Mouse (Mus musculus): ENCODE measurements around the gene Krt10. TPM values are rescaled to one million over a fixed set of nuclear protein-coding genes. Genes with fewer than 3 reads are reported as not detected.

Krt10 gene
- total RNA-seq (2021), result 10 to 100 TPM; 12.6 to 15.7 TPM

DNA sequence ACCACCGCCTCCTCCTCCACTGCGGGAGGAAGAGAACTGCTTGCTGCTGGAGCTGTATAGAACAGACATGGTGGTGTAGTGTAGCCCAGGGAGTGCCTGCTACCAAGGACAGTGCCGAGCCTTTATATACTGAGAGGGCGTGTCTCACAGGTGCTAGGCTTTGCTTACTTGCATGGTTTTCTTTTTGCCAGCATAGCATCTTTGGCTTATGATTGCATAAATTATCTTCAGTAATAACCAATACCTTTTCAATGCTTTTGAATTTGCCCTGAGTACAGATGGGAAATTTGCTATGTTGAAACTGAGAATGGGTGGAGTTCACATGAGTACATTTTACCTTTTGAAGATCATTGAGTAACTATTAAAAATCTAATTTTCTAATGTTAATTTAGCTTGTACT is at the start of gene Krt10:
TSS of gene Krt10 (minus strand) at position 101 of the 400 bp plus-strand sequence.
- no peak for DNase-seq (ENCODE audit: extremely low spot score in 1 of 2, low spot score in 1 of 2)

DNA sequence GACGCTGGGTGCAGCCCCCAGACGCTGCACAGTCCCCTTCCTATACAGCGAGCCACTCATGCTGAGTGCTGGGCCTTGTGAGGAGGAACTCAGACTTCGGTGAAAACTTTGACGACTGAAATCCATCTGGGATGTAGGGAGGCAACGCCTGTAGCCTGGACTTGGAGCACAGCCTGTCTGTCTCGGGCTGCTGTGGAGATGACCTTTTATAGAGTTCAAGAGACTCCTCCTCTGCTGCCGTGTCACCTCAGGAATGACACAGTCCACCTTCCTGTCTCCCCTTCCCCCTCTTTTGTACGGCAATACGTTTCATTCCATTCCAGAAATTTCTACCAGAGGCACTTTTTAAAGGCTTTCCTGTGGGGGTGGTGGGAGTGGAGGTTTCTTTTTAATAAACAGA is 48.8 kb upstream of the Krt10 start, which contains the start of gene Krt20:
TSS of gene Krt20 (minus strand) at position 179 of the 400 bp plus-strand sequence.
- no peak for DNase-seq (ENCODE audit: extremely low spot score in 1 of 2, low spot score in 1 of 2)

DNA sequence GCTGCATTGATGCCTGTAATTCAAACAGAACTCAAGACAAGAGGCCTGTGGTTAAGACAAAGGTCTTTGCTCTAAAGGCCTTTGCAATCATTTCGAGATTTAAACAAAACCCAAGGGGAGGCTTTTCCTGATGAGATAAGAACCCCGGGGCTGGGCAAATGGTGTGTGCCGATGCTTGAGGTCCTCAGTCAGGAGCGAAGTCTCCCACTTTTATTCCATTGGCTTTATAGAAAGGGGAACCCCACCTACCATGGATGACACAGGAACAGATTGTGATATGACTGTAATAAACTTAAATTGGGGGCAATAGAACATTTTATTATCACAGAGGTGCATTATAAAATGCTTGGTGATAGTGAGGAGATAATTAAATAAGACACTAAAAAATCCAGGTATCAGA is 47.5 kb upstream of the Krt10 start:
- DNase-seq (ENCODE audit: extremely low spot score in 1 of 2, low spot score in 1 of 2), result no peak

DNA sequence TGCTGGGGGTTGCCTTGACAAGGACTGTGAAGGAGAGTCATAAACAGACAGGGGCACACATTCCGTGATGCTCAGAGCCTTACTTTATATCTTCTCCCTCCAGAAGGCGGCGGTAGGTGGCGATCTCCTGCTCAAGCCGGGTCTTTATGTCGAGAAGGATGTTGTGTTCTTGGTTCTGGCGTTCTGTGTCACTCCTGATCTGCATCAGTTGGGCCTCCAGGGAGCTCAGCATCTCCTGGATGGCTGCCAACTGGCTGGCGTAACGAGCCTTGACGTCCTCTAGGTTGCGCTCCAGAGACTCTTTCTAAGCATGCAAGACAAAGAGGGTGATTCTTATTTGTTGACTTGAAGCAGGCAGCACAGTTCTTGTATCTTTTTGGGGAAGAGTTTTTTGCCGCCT is 41.5 kb upstream of the Krt10 start:
- DNase-seq (ENCODE audit: extremely low spot score in 1 of 2, low spot score in 1 of 2), result peak in 1 of 2 experiments; percentile 16

DNA sequence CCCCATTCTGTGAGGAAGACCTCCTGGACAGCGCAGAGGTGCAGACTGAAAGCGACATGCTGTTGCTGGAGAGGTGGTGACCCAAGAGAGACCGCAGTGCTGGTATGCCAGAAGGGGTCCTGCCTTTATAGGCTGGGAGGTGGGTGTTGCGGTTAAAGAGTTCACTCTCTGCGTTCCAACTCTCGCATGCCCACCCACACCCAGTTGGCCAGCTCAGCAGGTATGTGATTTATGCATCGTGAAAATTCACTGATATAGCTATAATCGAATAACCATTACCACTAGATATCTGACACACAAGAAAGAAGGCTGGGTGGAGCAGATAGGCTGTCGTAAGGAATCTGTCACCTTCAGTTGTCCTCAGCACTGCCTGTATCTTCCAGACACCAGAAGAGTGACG is 33.0 kb upstream of the Krt10 start, which contains the start of gene Krt12:
TSS of gene Krt12 (minus strand) at position 101 of the 400 bp plus-strand sequence.
- no peak for DNase-seq (ENCODE audit: extremely low spot score in 1 of 2, low spot score in 1 of 2)

DNA sequence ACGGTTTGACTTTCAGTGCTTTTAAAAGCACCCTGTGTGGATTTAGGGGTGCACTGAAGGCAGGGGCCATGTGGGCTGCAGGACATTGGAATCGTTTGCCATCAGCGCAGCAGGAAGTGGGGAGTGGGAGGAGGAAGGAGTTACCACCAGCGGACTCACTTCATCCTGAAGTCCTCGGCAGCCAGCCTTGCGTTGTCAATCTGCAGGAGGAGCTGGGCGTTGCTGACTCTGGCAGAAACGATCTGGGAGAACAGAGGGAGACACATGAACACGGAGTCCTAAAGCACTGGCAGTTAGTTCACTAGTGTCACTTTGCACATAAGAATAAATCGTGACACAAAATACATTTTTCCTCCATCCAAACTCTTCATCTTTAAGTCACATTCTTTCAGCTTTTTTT is 31.4 kb upstream of the Krt10 start:
- DNase-seq (ENCODE audit: extremely low spot score in 1 of 2, low spot score in 1 of 2), result no peak

DNA sequence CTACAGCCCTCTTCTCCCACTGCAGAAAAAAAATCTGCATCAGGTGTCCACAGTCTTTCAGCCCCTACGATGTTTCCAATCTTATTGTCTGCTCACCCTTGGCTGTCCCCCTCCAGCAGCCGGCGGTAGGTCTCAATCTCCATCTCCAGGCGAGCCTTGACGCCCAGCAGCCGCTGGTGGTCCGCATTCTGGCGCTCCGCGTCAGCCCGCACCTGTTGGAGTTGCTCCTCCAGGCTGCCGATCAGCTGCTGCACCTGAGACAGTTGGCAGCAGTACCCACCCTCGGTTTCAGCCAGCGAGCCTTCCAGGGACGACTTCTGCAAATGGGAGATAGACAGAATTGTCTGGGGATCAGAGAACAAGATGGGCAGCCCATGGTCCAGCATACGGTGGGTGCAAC is 28.7 kb upstream of the Krt10 start:
- DNase-seq (ENCODE audit: extremely low spot score in 1 of 2, low spot score in 1 of 2), result no peak

DNA sequence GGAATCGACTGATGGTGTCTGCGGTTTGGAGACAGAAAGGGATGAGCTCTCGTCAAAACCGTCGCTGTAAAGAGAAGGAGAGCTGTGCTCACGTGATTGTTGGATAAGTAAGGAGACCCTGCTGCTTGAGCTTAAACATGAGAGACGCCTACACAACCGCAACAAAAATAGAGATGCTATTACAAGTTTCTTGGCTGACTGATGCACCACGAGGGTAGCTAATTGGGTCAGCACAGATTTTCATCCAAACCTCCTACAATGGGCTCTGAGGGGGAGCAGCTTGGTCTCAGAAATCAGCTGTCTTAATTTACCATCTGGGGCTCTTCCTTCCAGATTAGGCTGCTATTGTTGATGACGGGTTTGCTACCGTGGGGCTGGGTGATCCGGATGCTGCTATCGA is 27.7 kb upstream of the Krt10 start:
- DNase-seq (ENCODE audit: extremely low spot score in 1 of 2, low spot score in 1 of 2), result no peak

DNA sequence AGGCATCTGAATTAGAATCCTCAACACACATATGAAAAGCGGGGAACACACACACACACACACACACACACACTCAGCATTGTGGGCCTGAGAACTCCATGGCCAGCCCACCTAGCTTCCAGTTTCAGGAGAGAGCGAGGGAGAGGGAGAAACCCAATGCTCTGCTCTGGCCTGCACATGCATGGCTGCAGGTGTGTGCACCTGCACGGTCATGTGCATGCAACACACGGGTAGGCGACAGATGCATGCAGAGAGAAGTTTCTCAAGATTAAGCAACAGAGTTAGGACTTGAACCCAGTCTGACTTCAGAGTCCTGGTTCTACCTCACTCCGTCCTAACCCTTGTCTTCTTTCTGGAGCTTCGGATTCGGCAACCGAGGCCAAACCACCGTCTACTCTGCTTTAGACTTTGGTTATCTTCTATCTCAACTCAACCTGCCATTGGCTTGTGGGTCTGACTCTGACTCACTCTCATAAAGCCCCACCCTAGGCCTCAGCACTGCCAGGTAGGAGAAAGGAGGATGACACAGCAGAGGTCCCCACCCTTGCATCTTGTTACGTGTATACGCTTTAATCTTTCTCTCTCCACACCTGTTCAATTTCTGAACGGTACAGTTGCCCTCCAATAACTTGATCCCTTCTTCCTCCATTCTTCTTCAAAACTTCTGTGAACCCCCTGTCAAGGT is 25.4 kb upstream of the Krt10 start:
- DNase-seq (ENCODE audit: extremely low spot score in 1 of 2, low spot score in 1 of 2), result no peak

DNA sequence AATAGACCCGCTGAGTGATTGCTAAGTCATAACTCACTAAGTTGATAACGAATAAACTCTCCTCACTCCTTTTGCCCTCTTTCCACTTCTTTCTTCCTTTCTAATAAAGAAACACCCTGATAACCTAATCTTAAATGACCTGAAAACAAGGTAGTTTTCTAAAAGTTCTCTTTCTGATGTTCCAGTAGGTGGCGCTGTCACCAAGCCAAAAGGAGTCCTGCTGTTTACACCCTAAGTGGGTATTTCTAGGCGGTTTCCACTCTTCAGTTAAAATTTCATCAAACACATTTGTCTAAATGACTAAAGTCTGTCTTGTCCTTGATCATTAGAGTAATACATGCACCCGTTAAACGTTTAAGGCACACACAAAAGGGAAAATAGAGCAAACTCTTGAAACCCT is 24.1 kb upstream of the Krt10 start:
- peak in 1 of 2 experiments; percentile 59 for DNase-seq (ENCODE audit: extremely low spot score in 1 of 2, low spot score in 1 of 2)

DNA sequence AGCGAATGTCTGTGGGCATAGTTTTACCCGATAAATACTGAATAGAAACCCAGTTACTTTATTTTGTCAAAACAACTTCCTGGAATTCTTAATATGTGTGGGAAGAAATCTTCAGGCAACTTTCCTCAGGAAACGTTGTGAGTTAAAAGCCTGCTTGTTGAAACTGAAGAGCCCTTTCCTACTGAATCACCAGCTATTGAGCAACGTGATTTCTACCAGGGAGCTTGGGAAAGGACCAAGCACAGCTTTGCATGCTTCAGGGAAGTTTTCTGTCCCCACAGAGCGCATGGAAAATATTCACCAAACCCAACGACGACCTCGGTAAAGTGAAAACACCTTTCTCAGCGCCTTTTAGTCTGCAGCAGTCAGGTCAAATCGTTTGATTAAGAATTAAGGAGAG is 17.0 kb upstream of the Krt10 start:
- no peak for DNase-seq (ENCODE audit: extremely low spot score in 1 of 2, low spot score in 1 of 2)

DNA sequence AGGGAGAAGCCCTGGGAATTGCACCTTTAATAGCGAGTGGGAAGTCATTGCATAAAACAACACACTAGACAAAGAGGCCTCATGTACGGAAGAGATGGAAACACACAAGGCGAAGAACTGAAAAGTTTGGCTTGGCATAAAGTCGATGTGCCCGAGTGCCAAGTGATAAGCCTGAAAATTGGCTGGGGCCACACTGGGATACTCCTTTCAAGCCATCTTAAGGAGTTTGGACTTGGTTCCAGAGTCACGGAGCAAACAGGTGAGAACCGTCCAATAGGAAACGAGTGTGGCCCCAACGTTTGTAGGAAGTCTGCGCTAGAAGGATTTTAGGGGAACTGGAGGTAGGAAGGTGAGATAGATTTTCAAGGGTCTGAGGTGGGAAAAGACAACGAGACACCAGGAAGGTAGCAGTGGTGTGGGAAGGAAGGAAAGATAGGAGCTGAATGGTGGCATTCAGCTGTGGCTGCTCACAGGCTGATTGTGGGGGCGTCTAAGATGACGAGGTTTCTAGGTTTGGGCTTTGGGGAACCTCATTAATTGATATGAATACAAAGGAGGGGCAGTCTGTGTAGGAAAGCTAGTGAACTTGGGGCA is 10.9 kb upstream of the Krt10 start:
- no peak for DNase-seq (ENCODE audit: extremely low spot score in 1 of 2, low spot score in 1 of 2)

DNA sequence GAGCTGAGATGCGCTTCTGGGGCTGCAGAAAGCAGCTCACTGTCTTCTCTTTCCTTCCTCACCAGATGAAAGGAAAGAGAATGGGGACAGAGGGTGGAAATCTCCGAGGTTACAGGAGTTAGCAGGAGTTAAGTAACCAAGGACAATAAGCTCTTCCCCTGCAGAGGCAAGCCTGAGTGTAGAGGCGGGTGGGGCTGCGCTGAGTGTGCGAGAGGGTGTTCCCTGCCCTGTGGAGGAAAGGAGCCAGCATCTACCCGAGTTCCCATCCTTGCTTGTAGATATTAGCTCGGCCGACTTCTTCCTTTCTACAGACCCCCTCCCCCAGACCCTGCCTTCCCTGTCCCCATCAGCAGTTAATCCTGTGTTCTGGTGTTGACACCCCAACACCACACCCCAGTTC is 9.7 kb upstream of the Krt10 start:
- DNase-seq (ENCODE audit: extremely low spot score in 1 of 2, low spot score in 1 of 2), result no peak

DNA sequence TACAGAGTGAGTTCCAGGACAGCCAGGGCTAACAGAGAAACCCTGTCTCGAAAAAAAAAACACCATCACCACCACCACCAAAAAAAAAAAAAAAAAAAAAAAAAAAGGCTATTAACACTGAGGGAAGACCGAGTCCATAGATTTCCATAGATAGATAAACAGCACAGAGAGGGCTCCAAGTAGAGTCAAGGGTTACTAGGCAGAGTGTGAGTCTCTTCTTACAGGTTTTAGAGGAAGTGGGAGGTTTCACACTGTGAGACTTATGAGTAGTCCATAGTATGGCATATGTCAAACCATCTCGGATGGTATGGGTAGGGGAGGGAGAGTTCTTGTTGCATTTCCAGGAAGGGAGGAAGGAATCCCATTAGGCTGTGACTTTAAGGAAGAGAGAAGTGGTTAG is 8.9 kb upstream of the Krt10 start:
- DNase-seq (ENCODE audit: extremely low spot score in 1 of 2, low spot score in 1 of 2), result no peak

DNA sequence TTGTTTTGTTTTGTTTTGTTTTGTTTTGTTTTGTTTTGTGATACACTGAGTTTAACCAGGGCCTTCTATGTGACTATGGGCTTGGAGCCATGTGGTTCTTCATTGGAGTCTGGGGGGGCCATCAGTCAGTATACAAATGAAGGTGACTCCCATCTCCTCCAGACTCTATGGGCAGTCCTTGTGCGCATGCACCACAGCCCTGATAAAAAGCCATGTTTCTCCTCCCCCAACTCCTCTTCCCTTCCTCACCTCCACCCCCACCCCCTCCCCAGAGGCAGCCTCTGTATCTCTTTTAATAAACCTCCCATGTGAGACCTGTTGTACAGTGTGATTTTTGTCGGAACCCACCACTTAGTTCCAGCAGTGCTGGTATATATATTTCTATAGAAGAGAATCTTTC is 7.5 kb upstream of the Krt10 start:
- no peak for DNase-seq (ENCODE audit: extremely low spot score in 1 of 2, low spot score in 1 of 2)

DNA sequence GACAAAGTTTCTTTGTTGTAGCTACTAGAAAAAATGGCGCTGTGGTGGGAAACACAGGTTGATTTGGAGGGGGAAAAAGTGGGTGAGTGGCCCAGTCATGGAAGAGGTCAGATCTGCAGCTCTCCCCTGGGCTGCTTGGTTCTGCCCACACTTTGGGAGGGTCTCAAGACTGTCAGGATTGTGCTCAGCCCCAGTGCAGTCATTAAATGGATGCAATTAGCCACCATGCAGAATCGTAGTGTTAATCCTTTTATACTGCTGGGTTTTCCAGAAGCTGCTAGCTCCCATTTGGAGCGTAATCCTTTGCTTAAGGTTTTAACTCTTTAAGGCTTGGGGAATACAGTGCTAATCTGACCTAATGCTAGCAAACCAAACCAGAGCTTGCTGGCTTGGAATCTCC is 6.9 kb upstream of the Krt10 start:
- no peak for DNase-seq (ENCODE audit: extremely low spot score in 1 of 2, low spot score in 1 of 2)

DNA sequence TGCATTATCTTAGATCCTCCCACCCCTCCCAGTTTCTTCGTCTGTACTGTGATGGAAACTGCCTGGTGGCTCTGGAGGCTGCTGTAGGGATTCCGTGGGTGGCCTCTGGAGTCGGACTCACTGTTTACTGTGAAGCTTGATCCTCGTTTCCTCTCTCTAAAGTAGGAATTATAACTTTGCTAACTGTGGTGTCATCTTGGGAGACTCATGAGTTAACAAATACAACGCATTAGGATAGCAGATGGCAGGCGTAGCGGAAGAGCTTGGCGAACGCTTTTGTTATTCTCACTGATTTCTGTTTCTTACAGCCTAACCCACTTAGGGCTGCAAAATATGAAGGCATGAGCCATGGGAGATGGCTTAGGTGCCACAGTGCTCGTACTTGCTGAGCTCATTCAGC is 3.3 kb upstream of the Krt10 start:
- DNase-seq (ENCODE audit: extremely low spot score in 1 of 2, low spot score in 1 of 2), result no peak

DNA sequence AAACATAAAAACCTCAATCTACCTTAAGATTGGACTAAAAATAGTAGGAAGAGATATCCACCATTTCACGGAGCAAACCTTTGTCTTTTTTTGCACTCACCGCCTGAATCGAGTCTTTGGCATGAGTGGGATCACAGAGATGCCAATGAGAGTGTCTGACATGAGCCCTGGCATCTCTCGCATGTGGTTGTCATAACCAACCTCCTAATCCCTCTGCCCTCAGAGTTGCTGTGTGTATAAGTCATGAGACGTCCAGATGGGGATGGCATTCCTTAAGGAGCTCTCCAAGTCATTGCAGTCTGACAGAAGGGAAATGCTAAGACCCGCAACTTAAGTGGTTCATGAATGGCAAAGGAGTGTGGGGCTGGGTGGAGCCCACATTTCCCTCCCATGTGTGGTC is 2.2 kb upstream of the Krt10 start:
- DNase-seq (ENCODE audit: extremely low spot score in 1 of 2, low spot score in 1 of 2), result no peak

DNA sequence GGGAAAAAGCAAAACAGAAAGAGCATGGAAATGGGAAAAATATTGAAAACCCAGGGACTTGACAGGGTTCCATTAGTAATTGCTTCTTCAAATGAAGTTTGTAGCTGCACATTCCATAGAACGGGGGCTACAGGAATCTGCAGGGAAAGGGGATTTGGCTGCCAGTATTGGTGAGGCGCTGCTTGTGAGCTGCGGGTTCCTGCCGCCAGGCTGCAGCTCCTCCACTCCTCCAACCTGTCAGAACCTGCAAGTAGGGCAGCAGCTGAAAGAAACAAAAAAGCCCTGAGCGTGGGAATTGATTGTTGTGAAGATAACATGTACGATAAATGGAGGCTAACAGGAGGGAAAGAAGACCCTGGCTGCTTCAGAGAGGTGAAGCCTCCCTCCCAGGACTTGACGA is 1.7 kb upstream of the Krt10 start:
- no peak for DNase-seq (ENCODE audit: extremely low spot score in 1 of 2, low spot score in 1 of 2)

DNA sequence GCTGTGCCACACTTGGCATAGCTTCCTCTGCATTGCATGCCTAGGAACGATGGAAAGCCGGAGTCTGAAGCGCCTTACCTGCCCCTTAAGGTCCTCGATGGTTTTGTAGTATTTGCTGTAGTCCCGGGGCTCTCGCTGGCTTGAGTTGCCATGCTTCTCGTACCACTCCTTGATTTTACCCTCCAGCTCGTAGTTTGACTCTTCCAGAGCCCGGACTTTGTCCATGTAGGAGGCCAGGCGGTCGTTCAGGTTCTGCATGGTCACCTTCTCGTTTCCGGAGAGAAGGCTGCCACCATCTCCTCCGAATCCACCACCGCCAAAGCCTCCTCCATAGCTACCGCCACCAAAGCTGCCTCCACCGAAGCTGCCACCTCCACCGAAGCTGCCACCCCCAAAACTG is 503 bp downstream of the Krt10 start:
- DNase-seq (ENCODE audit: extremely low spot score in 1 of 2, low spot score in 1 of 2), result no peak

DNA sequence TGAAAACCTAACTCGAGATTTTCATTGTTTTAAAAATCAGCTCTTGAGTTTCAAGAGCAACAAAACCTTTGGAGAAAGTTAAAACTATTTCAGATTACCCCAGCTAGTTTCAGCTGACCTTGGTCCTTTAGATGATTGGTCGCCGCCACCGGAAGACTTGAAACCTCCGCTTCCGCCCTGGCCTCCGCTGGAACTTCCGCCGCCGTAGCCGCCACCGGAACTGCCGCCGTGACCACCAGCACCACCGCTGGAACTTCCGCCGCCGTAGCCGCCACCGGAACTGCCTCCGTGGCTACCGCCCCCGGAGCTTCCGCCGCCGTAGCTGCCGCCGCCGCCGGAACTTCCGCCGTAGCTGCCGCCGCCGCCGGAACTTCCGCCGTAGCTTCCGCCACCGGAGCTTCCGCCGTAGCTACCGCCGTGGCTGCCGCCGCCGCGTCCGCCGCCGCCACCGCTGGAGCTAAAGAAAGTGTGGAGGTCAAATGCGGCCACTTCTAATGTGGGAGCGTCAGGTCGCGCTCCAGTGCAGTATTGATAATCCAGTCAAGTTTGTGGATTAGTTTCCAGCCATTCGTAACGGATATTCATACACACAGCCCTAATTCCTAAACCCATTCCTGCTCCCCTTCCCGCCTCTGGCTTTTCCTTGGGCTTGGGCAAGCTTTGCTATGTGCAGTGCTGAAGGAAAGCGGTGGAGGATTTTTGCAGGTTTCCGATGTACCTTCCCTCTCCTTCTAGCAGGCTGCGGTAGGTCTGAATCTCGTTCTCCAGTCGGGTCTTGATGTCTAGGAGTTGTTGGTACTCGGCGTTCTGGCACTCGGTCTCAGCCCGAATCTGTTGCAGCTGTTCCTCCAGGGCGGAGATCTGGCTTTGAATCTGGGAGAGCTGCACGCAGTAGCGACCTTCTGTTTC is 3.1 kb downstream of the Krt10 start:
- DNase-seq (ENCODE audit: extremely low spot score in 1 of 2, low spot score in 1 of 2), result peak; percentile 73 to 76
